Mouse (Mus musculus): ENCODE measurements around the gene Tmem186. TPM values are rescaled to one million over a fixed set of nuclear protein-coding genes. Genes with fewer than 3 reads are reported as not detected.

The Tmem186 gene
- polyA plus RNA-seq, 2 experiments, result 13.0 to 17.4 TPM

- no peak overlapping the region for H3K4me2 ChIP-seq (replicated peaks; ENCODE audit: low read depth, low read length, severe bottlenecking)
- no peaks in the 10 kb centered on the region for H3K4me1 ChIP-seq (ENCODE audit: control insufficient read depth, insufficient read depth, low read length)
- H3K27ac ChIP-seq (replicated peaks; ENCODE audit: low read depth, low read length), result no peak overlapping the region
- H3K9me3 ChIP-seq (ENCODE audit: control insufficient read depth, low read length), result no peaks in the 10 kb centered on the region
- no peak overlapping the region for H3K4me3 ChIP-seq (replicated peaks; ENCODE audit: low read length)
- H3K9ac ChIP-seq (ENCODE audit: low read depth, low read length, severe bottlenecking), result no peak overlapping the region
- DNase-seq (ENCODE audit: low spot score) (no peak), ATAC-seq (ENCODE audit: low FRiP score, low read depth) (no peak)
- TF ChIP-seq POLR2A (IDR thresholded peaks at IDR 0.05; ENCODE audit: borderline replicate concordance, extremely low read depth, insufficient read depth, insufficient read length), result no peak
- H3K36me3 ChIP-seq (ENCODE audit: control insufficient read depth, insufficient read depth, low read length), result peaks cover 5% of the 10 kb centered on the region
- no peaks in the 10 kb centered on the region for H3K27me3 ChIP-seq (ENCODE audit: control insufficient read depth, insufficient read depth, low read length)
- WGBS, result 87% methylated on average over 4 of the region's 4 CpGs
Measured at GRCm38 (mm10) chr16:8595411-8595810, 42.1 kb downstream of the Tmem186 start.

GRCm38 (mm10) chr16:8585056-8585455, 52.5 kb downstream of the Tmem186 start:
- no peak for TF ChIP-seq POLR2A (IDR thresholded peaks at IDR 0.05; ENCODE audit: borderline replicate concordance, extremely low read depth, insufficient read depth, insufficient read length)
- H3K27ac ChIP-seq (replicated peaks; ENCODE audit: low read depth, low read length), result no peak overlapping the region
- 68% methylated on average over 5 of the region's 5 CpGs for WGBS
- H3K4me3 ChIP-seq (replicated peaks; ENCODE audit: low read length), result no peak overlapping the region
- no peaks in the 10 kb centered on the region for H3K27me3 ChIP-seq (ENCODE audit: control insufficient read depth, insufficient read depth, low read length)
- H3K9ac ChIP-seq (ENCODE audit: low read depth, low read length, severe bottlenecking), result no peak overlapping the region
- no peaks in the 10 kb centered on the region for H3K4me1 ChIP-seq (ENCODE audit: control insufficient read depth, insufficient read depth, low read length)
- H3K9me3 ChIP-seq (ENCODE audit: control insufficient read depth, low read length), result no peaks in the 10 kb centered on the region
- ATAC-seq (ENCODE audit: low FRiP score, low read depth), result no peak
- no peak for DNase-seq (ENCODE audit: low spot score)
- H3K36me3 ChIP-seq (ENCODE audit: control insufficient read depth, insufficient read depth, low read length), result peaks cover 49% of the 10 kb centered on the region
- H3K4me2 ChIP-seq (replicated peaks; ENCODE audit: low read depth, low read length, severe bottlenecking), result no peak overlapping the region

- DNase-seq (ENCODE audit: low spot score), result no peak
- no peaks in the 10 kb centered on the region for H3K9me3 ChIP-seq (ENCODE audit: control insufficient read depth, low read length)
Measured at GRCm38 (mm10) chr16:8584248-8584647, 53.3 kb downstream of the Tmem186 start.

More at GRCm38 (mm10) chr16:8584248-8584647, 53.3 kb downstream of the Tmem186 start:
- Histone ChIP-seq H3K36me3 (ENCODE audit: control insufficient read depth, insufficient read depth, low read length) (peaks cover 42% of the 10 kb centered on the region), H3K27me3 (ENCODE audit: control insufficient read depth, insufficient read depth, low read length) (no peaks in the 10 kb centered on the region), H3K4me3 (replicated peaks; ENCODE audit: low read length) (no peak overlapping the region), H3K9ac (ENCODE audit: low read depth, low read length, severe bottlenecking) (no peak overlapping the region), H3K4me2 (replicated peaks; ENCODE audit: low read depth, low read length, severe bottlenecking) (no peak overlapping the region), H3K4me1 (ENCODE audit: control insufficient read depth, insufficient read depth, low read length) (no peaks in the 10 kb centered on the region), H3K27ac (replicated peaks; ENCODE audit: low read depth, low read length) (no peak overlapping the region)
- WGBS, result 86% methylated on average over 1 of the region's 1 CpGs
- ATAC-seq (ENCODE audit: low FRiP score, low read depth), result no peak
- TF ChIP-seq POLR2A (IDR thresholded peaks at IDR 0.05; ENCODE audit: borderline replicate concordance, extremely low read depth, insufficient read depth, insufficient read length), result no peak

Small RNA genes lying within 50 kb of the gene (microRNA-seq; reads per million reads assigned to microRNA genes)
- not detected for gene Gm22137

Other genes with a start within 250 kb of the Tmem186 start
- 0.15 and 0.47 TPM in 2 replicates for gene Tmem114, start 212.6 kb downstream of the Tmem186 start, polyA plus RNA-seq (2012; rRNA removed)
- gene Tmem114, start 212.6 kb downstream of the Tmem186 start, polyA plus RNA-seq (2014; fragmentation: Nextera tagmentation; extraction: Ambion mirVana), result not detected in 2 replicates
- 42.4 and 42.6 TPM in 2 replicates for gene Mettl22, start 166.9 kb downstream of the Tmem186 start, polyA plus RNA-seq (2012; rRNA removed)
- gene Mettl22, start 166.9 kb downstream of the Tmem186 start, polyA plus RNA-seq (2014; fragmentation: Nextera tagmentation; extraction: Ambion mirVana), result 22.9 and 28.7 TPM in 2 replicates
- 23.2 and 25.9 TPM in 2 replicates for gene Abat, start 124.3 kb downstream of the Tmem186 start, polyA plus RNA-seq (2012; rRNA removed)
- 19.1 and 23.6 TPM in 2 replicates for gene Abat, start 124.3 kb downstream of the Tmem186 start, polyA plus RNA-seq (2014; fragmentation: Nextera tagmentation; extraction: Ambion mirVana)
- gene Pmm2, start within 50 bp of the Tmem186 start, polyA plus RNA-seq (2012; rRNA removed), result 61.0 and 68.5 TPM in 2 replicates
- gene Pmm2, start within 50 bp of the Tmem186 start, polyA plus RNA-seq (2014; fragmentation: Nextera tagmentation; extraction: Ambion mirVana), result 46.1 and 47.9 TPM in 2 replicates
- gene Carhsp1, start 34.4 kb upstream of the Tmem186 start, polyA plus RNA-seq (2012; rRNA removed), result 60.7 and 62.1 TPM in 2 replicates
- gene Carhsp1, start 34.4 kb upstream of the Tmem186 start, polyA plus RNA-seq (2014; fragmentation: Nextera tagmentation; extraction: Ambion mirVana), result 29.9 and 34.0 TPM in 2 replicates
- not detected in 2 replicates for gene Gm5767, start 43.1 kb upstream of the Tmem186 start, polyA plus RNA-seq (2012; rRNA removed)
- gene Gm5767, start 43.1 kb upstream of the Tmem186 start, polyA plus RNA-seq (2014; fragmentation: Nextera tagmentation; extraction: Ambion mirVana), result 0.33 TPM in 1 of 2 replicates, not detected in the other
- 84.7 and 104 TPM in 2 replicates for gene Usp7, start 154.6 kb upstream of the Tmem186 start, polyA plus RNA-seq (2012; rRNA removed)
- gene Usp7, start 154.6 kb upstream of the Tmem186 start, polyA plus RNA-seq (2014; fragmentation: Nextera tagmentation; extraction: Ambion mirVana), result 47.1 and 51.0 TPM in 2 replicates
- gene 1810013L24Rik, start 192.4 kb upstream of the Tmem186 start, polyA plus RNA-seq (2012; rRNA removed), result 30.2 and 31.8 TPM in 2 replicates
- 18.2 and 20.3 TPM in 2 replicates for gene 1810013L24Rik, start 192.4 kb upstream of the Tmem186 start, polyA plus RNA-seq (2014; fragmentation: Nextera tagmentation; extraction: Ambion mirVana)